Comparison of ENCODE assay signal across 7 mouse cellular contexts in genomic region chr1:161142531-161143159, GRCm38 (mm10). TPM values are rescaled to one million over a fixed set of nuclear protein-coding genes. Genes with fewer than 3 reads are reported as not detected.
DNase-seq lines count a peak whose midpoint lies in the region; ATAC-seq and TF ChIP-seq lines count a peak whose summit lies in the region.

Gene Ankrd45 (plus strand): TSS chr1:161142691.

- no peaks in the 10 kb centered on the region for H3K27me3 ChIP-seq in midbrain, embryonic 13.5 days
- no peaks in the 10 kb centered on the region for H3K27me3 ChIP-seq in stomach, postnatal 0 days (ENCODE audit: control insufficient read depth, insufficient read depth, low read length)

- 2% methylated on average over 33 of the region's 33 CpGs for WGBS in midbrain, embryonic 13.5 days
- WGBS in stomach, postnatal 0 days = 6% methylated on average over 33 of the region's 33 CpGs

- TF ChIP-seq EP300 in stomach, postnatal 0 days (optimal IDR thresholded peaks at IDR 0.05) = no peak

- DNase-seq in adrenal gland, adult 2 months = peak; percentile 85
- DNase-seq in cerebellum, postnatal 14 days = peak; percentile 61 to 65
- peak; percentile 28 to 56 for DNase-seq in frontal cortex, postnatal 14 days (ENCODE audit: low spot score in 2 of 2)
- peak; percentile 59 for DNase-seq in kidney, adult 11 months
- peak; percentile 68 to 77 for DNase-seq in left cerebral cortex, postnatal 36 days (ENCODE audit: low spot score in 2 of 2)
- peak; percentile 63 for DNase-seq in stomach, postnatal 0 days (ENCODE audit: low spot score)

- intact Hi-C loops in left cerebral cortex, postnatal 36 days (cut with DNase I) = no loop called here

- H3K4me1 ChIP-seq in midbrain, embryonic 13.5 days (replicated peaks) = 0 out of 2 replicates have a peak, but pooled peaks cover 8% of the 10 kb centered on the region
- H3K4me1 ChIP-seq in stomach, postnatal 0 days (replicated peaks; ENCODE audit: control insufficient read depth, insufficient read depth) = no peaks in the 10 kb centered on the region

- H3K27ac ChIP-seq in midbrain, embryonic 13.5 days = no peak within 1 kb of the TSS
- H3K27ac ChIP-seq in stomach, postnatal 0 days (replicated peaks) = no peak within 1 kb of the TSS

- H3K9me3 ChIP-seq in midbrain, embryonic 13.5 days = no peaks in the 10 kb centered on the region
- H3K9me3 ChIP-seq in stomach, postnatal 0 days (ENCODE audit: control insufficient read depth, low read length) = no peaks in the 10 kb centered on the region

- no peaks in the 10 kb centered on the region for H3K36me3 ChIP-seq in midbrain, embryonic 13.5 days
- H3K36me3 ChIP-seq in stomach, postnatal 0 days (ENCODE audit: control insufficient read depth, insufficient read depth, low read length) = no peaks in the 10 kb centered on the region

- ATAC-seq in midbrain, embryonic 13.5 days = peak; percentile 97
- peak; percentile 72; the same call in 1 of the 2 replicates for ATAC-seq in stomach, postnatal 0 days (ENCODE audit: low FRiP score, low TSS enrichment)

- H3K4me2 ChIP-seq in midbrain, embryonic 13.5 days (replicated peaks) = peak within 1 kb of the TSS; percentile 80
- peak within 1 kb of the TSS; percentile 56 for H3K4me2 ChIP-seq in stomach, postnatal 0 days (replicated peaks; ENCODE audit: low read depth)

- no peak for TF ChIP-seq CTCF in stomach, postnatal 0 days (IDR thresholded peaks at IDR 0.05; ENCODE audit: low read depth)

- H3K4me3 ChIP-seq in midbrain, embryonic 13.5 days (replicated peaks) = peak within 1 kb of the TSS; percentile 52
- H3K4me3 ChIP-seq in stomach, postnatal 0 days (ENCODE audit: low read depth, low read length) = peak within 1 kb of the TSS; percentile 29

- H3K9ac ChIP-seq in midbrain, embryonic 13.5 days (replicated peaks) = peak within 1 kb of the TSS; percentile 60
- H3K9ac ChIP-seq in stomach, postnatal 0 days (ENCODE audit: low read length) = peak within 1 kb of the TSS; percentile 51

RNA-seq across cellular contexts. Expression of gene Ankrd45, which starts in this region (rescaled TPM):
- total RNA-seq in adrenal gland, adult 2 months (2021) = 1 to 10 TPM; 4.4 to 8.3 TPM
- polyA plus RNA-seq in adrenal gland, adult 2 months (2012; rRNA removed) = 0.37 and 0.58 TPM in 2 replicates
- total RNA-seq in left cerebral cortex, postnatal 36 days (2021) = 10 to 100 TPM; 57.8 to 59.7 TPM
- 10.7 and 13.4 TPM in 2 replicates for polyA plus RNA-seq in midbrain, embryonic 13.5 days (2015; fragmentation: Nextera tagmentation; extraction: Ambion mirVana)
- 0.21 and 0.24 TPM in 2 replicates for polyA plus RNA-seq in stomach, postnatal 0 days (2015; fragmentation: Nextera tagmentation; extraction: Ambion mirVana)

Comparison
In these comparisons a context has a peak if more than half of its experiments do, and no peak if none do; other contexts are left out.
1. RNA of gene Ankrd45 (total RNA-seq): 57.8 to 59.7 TPM in left cerebral cortex, postnatal 36 days; 4.4 to 8.3 TPM in adrenal gland, adult 2 months; every median in the first group is over 4 times any median in the second.
2. Peak in DNase-seq, ATAC-seq, H3K4me3 ChIP-seq, H3K9ac ChIP-seq and H3K4me2 ChIP-seq in stomach, postnatal 0 days; RNA of the gene not detected or under 1 TPM.
3. Peak in every context shown above with its lines, with median percentiles within 50 percentile points of each other: DNase-seq.